Mouse (Mus musculus) thymus, postnatal 36 days (tissue): Measurements from ENCODE around the gene Car6.

Source experiments
- DNase-seq, 2 experiments: peaks; one replicate each; pipeline ENCODE4 v3.0.0; 2022; ENCODE audit warnings: mixed read lengths in 2 of 2

Car6 gene

DNA sequence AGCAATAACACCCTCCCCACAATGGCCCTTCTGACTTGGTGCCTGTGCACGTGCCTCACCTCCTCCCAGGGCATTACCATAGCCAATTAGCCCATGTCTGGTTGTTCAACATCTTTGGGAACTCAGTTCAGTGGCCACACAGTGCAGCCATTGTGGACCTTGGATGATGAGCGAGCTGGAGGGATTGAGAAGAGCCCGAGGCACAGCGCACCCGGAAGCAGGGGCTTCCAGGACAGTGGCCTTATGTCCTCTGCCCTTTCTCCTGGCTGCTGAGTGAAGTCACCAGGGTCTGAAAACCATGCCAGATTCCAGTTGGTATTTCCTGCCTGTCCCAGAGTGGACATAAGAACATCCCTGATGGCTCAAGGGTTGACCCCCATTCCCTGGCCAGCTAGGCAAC is at the start of gene Car6:
TSS of gene Car6 (minus strand) at position 101 of the 400 bp plus-strand sequence.
- DNase-seq, result no peak

DNA sequence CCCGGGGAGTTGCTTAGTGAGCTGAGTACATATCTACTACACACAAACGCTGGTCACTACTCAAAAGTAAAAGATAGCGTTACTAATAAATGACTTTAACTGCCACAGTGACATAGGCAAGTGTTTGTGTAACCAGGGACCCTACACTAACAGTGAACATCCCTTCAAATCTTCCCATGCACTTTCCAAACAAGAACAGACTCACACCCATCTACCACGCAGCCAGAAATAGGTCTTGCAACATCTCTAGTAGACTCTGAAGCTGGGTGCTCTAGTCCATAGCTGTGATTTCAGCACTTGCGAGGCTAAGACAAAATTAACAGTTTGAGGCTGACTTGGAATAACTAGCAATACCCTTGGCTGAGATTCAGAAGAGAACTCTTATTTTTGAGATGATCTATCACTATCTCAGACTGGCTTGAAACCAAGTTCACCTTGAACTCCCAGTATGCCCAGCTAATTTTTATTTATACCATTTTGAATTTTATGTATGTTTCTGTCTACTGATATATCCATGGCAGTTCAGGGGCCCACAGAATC is 48.7 kb upstream of the Car6 start:
- no peak for DNase-seq

DNA sequence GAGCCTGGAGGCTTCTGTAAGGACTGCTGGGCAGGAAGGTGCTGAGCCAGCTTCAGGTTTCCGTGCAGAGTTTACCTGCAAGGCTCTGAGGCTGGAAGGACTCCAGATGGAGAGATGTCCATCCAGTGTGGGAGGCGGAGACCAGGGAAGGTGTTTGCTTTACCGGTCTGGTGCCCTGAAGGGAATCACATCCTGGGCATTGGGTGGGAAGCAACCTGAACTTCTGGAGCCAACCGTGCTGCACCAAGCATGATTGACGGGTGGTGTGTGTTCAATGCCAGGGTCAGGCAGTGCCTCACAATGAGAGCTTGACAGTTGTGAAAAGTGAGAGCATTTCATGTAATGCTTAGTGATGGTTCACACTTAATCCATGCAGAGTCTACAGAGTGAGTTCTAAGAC is 47.8 kb upstream of the Car6 start:
- no peak for DNase-seq

DNA sequence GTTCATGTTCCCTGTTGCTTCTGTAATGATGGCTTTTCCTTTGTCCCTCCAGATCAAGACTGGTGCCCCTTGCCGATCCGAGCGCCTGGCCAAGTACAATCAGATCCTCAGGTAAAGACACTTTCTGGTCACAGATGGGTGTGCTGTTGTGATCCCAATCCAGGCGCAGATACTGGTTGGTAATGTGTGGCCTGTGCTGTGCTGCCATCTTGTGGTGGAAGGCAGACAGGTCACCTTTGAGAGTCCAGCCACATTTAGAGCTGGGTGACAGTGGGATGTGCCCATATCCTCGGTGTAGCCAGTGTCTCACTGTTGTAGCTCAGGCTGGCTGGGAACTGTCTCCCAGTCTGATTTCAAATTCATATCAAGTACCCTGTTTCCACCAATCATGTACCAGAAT is 46.9 kb upstream of the Car6 start:
- peak; percentile 58 to 61 for DNase-seq

DNA sequence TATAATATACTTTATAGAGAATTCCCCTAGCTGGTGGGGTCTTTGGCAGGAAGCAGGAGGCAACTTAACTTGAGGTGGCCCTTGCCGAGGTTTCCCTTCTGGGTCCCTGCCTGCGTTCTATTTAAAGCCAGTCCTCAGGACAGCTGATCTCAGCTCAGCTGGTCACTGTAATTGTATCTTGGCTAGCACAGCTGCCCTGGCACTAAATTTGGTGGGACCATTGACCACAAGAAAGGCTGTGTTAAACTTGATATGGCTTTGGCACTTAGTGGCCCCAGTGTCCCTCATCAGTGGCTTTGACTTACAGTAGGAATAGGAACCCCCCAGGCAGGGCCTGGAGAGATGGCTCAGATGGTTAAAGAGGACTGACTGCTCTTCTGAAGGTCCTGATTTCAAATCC is 44.7 kb upstream of the Car6 start:
- DNase-seq, result no peak

DNA sequence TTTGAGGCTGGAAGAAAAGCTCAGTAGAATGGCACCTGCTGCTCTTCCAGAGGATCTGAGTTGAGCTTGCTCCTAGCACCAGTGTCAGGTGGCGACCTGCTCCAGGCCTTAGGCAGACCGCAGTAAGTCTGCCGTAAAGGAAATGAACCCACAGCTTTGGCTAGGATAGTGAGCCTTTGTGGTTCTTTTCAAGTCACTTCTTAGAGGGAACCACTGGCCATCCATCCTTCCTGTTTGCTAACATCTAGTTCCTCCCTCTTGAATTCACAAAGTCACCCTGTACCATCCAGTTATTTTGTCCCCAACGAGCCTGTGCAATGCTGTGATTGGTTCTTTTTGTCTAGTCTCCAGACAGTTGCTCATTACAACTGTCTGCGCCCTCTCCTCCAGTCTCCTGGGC is 41.6 kb upstream of the Car6 start:
- DNase-seq, result no peak

DNA sequence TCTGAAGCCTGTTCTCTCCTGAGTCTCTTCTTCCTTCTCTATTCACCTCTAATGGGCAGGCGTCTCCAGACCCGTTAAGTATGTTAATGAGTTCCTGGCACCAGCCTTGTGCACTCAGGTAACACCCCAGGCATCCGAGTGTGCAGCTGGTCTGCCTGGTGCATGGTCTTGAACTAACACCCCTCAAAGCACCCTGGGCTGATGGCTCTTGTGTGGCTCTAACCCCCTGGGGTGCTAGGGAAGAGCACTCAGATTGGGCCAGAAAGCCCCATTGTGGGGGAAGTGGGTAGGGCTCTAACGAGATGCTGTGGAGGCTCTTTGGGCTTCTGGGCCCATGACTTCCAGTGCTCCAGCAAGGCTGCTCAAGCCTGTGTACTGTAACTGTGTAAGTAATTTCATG is 40.6 kb upstream of the Car6 start:
- no peak for DNase-seq

DNA sequence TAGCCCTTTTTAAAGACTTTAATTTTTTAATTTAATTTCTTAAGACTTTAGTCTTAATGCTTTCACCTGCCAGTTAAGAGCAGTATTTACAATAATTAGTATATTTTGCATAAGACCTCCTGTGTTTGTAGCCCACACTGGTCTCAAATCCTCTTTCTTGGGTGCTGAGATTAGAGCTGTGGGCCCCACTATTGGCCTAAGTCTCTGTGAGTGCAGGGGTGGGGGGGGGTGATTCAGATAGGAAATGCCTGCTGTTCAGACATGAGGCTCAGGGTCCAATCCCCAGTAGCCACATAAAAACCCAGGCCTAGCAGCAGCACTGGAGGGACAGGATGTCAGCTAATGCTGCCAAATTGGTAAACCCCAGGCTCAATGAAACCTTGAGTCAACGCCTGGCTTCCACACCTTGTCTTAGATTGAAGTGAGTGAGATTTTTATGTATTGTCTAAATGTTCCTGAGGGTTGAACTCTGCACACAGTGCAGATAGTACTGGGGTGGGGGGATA is 39.3 kb upstream of the Car6 start:
- DNase-seq, result no peak

DNA sequence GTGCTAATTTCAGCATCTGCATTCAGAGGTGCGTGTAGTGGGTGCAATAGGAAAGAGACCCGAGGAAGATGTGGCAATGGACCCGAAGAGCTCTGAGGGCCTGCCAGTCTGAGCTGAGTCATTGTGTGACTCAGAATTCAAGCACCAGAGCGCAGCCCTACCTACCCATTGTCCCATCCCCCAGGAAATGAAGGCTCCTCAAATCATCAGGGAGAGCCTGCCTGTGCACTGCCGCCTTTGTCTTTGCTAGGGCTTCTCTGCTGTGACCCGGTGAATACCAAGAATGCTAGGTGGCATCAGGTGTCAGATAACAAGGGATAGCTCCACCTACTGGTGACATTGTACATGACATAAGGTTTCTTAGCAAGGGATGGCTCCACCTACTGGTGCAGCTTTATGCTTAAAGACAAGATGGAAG is 38.8 kb upstream of the Car6 start:
- peak; percentile 70 to 75 for DNase-seq

DNA sequence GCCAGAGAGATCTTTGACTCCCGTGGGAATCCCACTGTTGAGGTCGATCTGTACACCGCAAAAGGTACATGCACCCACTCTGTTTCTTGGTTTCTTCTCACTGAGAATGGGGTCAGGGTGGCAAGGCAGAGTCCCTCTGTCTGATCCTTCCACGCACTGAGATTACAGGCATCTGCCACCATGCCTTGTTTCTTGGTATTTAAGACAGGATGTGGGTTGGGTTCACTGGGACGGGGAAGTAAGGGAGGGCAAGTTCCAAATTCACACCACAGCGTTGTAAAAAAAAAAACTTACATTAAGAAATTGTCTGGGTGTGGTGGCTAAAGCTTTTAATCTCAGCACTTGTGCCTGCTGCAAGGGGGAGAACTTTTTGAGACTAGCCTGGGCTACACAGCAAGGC is 38.4 kb upstream of the Car6 start:
- peak; percentile 33 to 38 for DNase-seq

DNA sequence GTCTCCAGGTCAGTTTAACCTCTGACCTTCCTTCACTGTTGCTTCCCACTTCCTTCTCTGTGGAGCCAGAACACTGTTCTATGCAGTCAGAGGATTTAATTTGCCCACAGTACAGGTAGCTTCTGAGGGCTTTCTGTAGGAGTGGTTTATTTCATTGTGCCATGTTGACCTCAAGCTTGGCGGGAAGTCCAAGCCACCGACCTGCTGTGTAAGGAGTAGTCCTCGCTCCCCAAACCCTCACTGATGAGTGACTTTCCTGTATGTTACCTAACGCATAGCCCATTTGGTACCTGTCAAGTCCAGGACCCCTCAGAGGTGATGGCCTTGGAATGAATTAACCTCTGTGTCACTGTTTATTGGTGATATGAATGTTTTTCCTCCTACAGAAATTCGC is 38.0 kb upstream of the Car6 start:
- DNase-seq, result no peak

DNA sequence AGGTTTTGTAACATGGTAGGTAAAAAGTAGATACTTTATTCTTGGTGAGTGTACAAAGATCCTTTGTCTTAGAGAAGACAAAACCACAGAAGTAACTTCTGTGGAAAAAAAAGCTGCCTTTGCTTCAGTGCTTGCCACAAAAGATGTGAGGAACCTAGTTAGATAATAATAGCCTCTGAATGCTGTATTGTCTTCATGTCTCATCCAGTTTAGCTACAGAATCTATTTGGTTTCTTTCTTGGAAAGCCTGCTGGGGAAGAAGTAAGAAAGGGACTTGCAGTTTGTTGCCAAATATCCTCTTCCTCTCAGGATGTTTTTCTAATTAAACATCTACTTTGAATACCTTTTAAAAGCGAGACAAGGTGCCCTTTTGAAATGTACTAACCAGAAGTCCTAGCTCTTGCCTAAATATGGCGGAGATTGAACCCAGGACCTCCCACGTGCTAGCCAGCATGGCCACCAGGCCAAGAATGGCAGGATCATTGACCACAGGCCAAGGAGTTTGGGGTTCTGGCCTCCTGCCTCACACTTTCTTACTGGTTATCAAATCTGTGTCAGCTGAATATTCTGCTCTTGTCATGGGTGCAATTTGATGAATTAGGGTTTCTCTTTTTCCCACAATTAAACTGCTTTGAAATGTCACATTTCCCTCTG is 37.4 kb upstream of the Car6 start:
- DNase-seq, result no peak

DNA sequence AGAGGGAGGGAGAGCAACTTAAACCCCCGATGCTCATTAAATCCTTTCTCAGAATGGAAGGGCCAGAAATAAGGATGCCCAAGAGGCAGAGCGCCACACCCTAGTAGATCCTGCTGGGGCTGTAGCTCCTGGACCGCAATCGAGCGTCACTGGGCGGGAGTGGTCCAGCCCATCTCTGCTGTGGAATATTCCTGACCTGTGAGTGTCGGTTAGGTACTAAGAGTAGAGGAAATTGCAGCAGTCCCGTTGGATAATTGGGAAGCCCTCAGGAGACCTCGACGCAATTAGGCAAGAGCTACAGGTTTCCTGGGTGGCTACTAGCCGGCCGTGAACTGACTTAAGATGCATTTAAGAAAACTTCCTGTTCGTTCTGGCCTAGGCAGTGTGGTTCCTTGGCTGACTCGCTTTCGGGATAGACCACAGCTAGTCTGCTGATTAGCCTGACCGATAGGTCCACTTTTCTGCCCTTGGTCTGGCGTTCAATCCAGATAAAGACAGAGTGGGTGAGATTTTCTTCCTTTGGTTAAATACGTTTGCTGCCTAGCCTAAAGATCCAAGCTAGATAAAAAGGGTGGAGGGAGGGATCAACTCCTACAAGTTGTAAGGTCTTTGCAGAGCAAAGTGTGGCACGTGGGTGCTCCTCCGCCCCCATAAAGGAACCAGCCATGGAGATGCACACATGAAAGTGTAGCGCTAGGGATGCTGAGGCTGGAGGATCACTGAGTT is 36.7 kb upstream of the Car6 start:
- peak; percentile 34 to 36 for DNase-seq

DNA sequence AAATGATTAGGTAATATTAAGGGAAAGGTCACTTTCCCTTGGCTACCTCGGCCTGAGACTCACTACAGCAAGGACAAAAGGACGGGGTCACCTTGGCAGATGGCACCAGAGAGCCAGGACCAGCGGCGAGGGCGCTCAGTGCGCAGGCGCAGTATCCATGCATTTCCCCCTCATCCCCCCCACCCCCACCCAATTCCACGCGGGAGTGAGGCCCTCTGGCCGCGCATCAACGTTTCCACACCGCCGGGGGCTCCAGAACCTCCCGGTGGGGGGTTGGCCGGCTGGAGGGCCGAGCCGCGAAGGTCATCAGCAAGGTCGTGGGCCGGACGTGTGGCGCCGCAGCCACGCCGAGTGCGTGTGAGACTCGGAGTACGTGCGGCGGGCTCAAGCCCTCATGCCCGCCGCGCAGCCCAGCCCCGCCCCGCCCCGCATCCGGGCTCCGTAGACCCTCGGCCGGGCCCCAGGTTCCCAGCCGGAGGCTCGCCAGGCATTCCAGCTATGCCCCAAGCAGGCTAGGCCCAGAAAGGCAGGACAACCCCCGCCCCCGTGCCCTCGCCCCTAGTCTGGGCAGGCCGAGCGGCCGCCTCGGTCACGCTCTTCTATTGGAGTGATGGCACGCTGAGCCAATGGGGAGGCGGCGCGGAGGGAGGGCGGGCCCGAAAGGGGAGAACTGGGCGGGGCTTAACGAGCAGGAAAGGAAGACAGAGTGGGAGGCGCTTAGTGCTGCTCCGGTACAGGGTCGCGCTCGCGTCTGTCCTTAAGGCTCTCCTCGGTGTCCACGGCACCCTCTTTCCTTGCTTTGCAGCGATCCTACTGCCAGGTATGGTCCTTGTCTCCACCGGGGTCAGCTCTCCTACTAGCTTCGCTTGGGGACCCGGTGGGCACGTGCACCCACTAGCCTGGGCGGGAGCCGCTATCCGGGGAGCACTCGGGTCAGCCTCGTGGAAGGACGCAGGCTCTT is 35.7 kb upstream of the Car6 start, which contains the start of gene Eno1:
TSS of gene Eno1 (plus strand) at position 201 of the 961 bp plus-strand sequence.
- peak; percentile 94 to 98 for DNase-seq

DNA sequence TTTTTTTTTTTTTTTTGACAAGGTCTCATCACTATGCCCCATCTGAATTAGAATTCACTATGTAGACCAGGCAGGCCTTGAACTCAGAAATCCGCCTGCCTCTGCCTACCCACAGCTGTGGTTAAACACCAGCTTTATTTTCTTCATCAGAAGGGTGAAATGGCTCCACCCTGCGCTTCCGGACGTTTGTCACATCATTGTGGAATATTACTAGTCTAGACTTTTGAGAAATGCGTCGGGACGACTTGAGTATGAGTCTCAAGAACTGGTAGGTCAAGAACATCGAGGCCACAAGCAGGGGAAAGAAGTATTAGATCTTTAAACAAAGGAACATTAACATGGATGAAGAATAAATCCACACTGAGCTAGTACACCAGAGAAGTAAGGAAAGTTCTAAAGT is 34.9 kb upstream of the Car6 start:
- DNase-seq, result no peak

DNA sequence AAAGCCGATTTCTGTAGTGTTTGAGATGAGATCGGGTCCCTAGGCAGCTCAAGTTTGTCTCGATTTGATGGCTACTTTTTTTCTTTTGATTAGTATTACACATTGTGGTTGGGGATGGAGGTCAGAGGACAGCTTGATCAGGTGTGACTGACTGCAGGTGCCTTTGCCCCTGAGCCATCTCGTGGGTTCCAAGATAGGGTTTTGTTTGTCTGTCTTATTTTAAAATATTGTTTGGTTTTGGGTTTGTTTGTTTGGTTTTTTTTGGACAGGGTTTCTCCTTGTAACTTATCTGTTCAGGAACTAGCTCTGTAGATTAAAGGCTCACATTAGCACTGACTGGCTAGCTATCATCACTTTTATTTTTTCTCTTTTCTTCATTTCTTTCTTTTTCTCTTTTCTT is 34.5 kb upstream of the Car6 start:
- no peak for DNase-seq

DNA sequence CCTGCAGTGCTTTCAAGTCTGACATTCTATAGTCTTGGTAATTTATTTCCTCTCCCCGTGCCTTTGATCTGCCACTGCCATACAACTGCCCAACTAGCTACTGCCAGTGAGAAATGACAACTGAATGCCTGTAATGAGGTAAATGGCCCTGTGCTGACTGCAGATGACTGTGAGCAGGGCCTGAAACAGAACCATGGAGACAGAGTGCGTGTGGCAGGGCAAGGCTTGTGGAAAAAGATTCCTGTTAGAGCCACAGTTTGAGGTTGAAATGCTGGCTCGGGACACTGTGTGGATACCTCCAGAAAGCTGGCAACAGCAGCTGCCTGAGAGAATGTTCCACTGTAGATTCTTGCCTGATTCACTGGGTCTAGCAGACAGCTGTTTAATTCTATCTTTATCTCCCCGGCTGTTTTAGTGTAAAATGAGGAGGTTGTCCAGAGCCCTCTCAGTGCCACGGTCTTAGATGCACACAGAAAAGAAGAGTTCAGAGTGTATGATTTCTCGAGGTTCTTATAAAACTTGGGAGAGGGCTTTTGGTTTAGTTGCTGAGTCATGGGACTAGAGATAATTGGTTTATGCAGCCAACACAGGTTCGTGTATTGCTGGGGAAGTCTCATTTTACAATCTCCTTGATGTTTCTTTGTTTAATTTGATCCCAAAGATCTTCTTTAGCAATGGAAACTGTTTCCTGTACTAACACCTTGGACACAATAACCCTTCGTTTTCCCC is 33.6 kb upstream of the Car6 start:
- DNase-seq, result no peak

DNA sequence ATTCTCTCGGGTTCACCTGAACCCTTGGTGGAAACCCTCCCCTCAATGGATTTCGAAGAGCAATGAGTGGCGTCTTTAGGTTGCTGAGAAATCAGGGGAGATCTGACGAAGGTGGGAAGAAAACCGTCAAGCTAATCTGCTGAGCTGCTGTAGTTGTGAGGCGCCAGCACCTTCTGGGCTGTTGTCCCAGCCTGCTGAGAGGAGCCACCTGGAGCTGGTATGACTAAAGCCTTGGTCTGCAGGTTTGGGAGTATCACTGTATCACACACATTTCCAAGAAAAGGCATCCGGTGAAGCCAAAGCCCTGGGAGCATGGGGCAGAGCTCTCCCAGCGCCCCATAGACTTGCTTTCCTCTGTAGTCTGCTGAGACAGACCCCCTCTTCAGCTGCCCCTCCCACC is 30.7 kb upstream of the Car6 start:
- DNase-seq, result no peak

DNA sequence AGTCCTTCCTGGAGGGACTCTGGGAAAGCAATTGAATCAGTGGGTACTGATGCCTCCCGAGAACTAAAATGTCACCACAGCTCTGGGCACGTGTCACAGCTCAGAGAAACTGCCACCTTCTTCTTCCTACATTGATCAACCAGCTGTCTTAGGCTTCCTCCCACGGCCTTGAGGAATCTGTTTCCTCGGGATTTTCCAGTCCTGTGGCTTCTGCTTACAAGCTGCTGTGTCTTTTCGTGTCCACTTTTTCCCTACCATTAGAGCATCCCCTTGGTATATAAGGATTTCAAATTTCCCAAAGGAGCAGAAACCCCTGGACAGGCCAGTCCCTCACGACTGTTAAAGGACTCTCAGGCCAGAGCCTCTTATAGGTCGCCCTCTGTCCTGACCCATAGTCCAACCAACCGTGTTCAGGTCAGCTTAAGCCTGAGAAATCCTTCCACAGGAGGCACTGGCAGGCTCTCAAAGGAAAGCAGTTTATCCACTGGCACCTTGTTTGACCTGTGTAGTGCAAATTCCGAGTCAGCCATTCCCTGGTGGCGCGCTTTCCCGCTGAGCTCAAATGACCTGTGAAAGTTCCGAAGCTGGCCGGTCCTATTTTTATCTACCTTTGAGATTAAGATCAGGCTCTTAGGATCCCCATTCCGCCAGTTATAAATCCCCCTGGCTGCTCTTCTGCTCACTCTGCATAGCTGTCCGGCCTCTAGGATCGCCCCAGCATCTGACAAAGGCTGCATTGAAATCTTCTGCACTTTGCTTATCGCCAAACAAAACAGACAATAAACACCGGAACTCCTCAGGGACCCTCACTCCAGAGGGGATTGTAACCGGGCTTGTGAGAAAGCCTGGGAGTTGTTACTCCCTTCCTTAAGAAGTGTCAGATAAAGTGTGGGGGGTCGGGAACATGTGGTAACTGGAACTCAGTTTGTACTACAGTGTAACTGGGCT is 29.6 kb upstream of the Car6 start:
- DNase-seq, result no peak

DNA sequence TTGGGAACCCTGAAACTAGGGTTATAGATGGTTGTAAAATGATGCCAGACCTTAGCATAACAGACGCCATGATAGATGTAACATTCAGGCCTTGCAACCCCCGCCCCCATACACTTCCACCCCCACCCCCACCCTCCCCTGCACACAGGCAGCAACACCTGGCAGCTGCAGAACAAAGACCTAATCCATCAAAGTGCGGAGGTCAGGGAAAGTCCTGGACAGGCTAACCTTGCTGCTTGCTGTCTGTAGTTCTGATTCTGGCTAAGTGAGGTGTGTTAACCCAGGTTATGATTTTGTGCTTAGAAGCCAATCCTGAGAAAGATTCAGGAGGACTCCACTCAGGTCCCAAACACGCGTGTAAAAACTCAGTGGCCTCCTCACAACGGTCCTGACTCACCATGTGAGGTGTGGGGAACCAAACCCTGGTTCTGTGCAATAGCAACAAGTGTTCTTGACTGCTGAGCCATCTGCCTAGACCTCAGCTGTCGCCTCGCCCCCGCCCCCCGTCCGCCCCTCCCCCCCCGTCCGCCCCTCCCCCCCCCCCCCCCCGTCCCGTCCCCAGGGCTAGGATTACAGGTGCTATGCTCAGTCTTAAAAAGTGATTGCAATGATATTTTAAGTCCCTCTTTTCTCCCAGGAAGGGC is 28.7 kb upstream of the Car6 start:
- no peak for DNase-seq
